Mouse (Mus musculus) kidney, adult 2 months (tissue): Measurements from ENCODE around the gene Spire2. TPM values are rescaled to one million over a fixed set of nuclear protein-coding genes. Genes with fewer than 3 reads are reported as not detected.
"Not testable (repeated sequence)": the region's sequence is repeated elsewhere in the genome, so short reads cannot be mapped to it uniquely, and the experiment has no call there.

ENCODE experiments used
- DNase-seq: peaks from one replicate; pipeline ENCODE4 v3.0.0; 2021
- H3K27ac ChIP-seq: fragments of 200-500 bp; 2 replicates; pipeline ENCODE4 v1.5.1; 2012; ENCODE audit warnings: low read depth, low read length, control low read depth, inconsistent platforms; ENCODE audit not compliant: insufficient read depth
- H3K27me3 ChIP-seq: fragments of 200-500 bp; replicated peaks from 2 replicates; pipeline ENCODE4 v1.6.1; 2012; ENCODE audit warnings: mild to moderate bottlenecking, moderate library complexity, low read length, inconsistent platforms; ENCODE audit not compliant: control insufficient read depth, insufficient read depth
- H3K36me3 ChIP-seq: fragments of 200-500 bp; 2 replicates; pipeline ENCODE4 v1.6.1; 2012; ENCODE audit warnings: mild to moderate bottlenecking, moderate library complexity, low read length, inconsistent platforms; ENCODE audit not compliant: control insufficient read depth, insufficient read depth
- H3K4me1 ChIP-seq: fragments of 200-500 bp; 2 replicates; pipeline ENCODE4 v1.6.1; 2011; ENCODE audit warnings: low read length; ENCODE audit not compliant: control insufficient read depth, insufficient read depth
- H3K4me3 ChIP-seq: fragments of 200-500 bp; 2 replicates; pipeline ENCODE4 v1.5.1; 2011; ENCODE audit warnings: mild to moderate bottlenecking, low read depth, low read length, control low read depth; ENCODE audit not compliant: insufficient read depth
- CTCF ChIP-seq: fragments of 200-500 bp; conservative IDR thresholded peaks from 2 replicates; pipeline ENCODE4 v1.5.1; 2011; ENCODE audit warnings: low read depth, mild to moderate bottlenecking, control low read depth, low read length, moderate library complexity, mixed read lengths; ENCODE audit not compliant: insufficient read depth, insufficient read length
- POLR2A ChIP-seq: fragments of 200-500 bp; IDR thresholded peaks from one replicate; pipeline ENCODE4 v1.6.1; 2011; ENCODE audit warnings: low read depth, low read length, control low read depth
- WGBS: fragments of 180-500 bp; shearing (Covaris S2); methylation state at CpG from one replicate; pipeline ENCODE4 v1.1.7; 2018; 5-methylcytosine and 5-hydroxymethylcytosine counted together
- polyA plus RNA-seq: library from polyadenylated mRNA; depleted of rRNA; stranded (reverse); fragments of >200 nt; gene quantifications from 2 replicates; pipeline ENCODE4 v1.2.3, GENCODE M21; 2012

The Spire2 gene
- polyA plus RNA-seq, 1 experiment, result 6.0 TPM

DNA sequence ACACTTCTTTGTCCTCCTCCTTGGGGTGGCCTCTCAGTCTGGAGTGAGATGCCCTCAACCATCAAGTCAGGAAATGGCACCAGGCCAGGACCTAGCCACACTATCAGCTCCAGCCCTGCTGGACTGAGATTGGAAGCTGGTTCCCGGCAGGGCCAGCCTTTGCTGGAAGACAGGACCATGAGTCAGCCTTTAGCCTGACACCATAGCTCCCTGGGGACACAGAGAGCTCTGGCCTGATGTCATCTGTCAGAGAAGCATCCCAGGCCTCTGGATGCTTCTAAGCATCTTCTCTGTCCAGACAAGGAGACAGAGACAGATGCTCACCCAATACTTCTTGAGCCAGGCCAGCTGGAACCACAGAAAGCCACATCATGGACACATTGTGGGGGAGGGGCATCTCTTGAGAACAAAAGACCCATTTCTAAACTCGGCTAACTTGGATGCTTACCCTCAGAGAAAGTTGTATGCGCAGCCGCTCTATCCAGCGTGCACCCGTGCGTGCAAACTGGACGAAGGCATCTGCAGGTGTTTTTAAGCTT is 77.6 kb downstream of the Spire2 start:
- WGBS, result 49% methylated on average over 8 of the region's 8 CpGs
- H3K4me1 ChIP-seq, result no peaks in the 10 kb centered on the region
- no peak overlapping the region for H3K27ac ChIP-seq
- DNase-seq, result no peak
- no peaks in the 10 kb centered on the region for H3K36me3 ChIP-seq
- H3K4me3 ChIP-seq, result no peak overlapping the region
- H3K27me3 ChIP-seq, result no peaks in the 10 kb centered on the region
- TF ChIP-seq CTCF (no peak), POLR2A (no peak)

DNA sequence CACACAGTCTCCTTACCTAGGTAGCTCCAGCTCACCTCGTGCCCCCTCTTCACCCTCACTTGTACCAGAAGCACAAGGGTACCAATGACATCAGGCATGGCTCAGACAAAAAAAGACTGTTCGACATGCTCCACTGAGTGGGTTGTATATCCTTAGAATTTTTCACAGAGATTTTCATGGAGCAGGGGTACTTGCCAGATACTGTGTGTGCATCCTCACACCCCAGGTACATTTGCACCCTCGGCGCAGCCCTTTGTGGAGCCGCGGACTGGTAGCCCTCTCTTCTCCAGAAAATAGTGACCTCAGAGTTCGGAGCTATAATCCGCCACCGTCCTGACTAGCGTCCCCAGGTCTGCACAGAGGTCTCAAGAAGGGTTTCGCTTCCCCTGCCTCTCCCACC is 78.3 kb downstream of the Spire2 start:
- TF ChIP-seq CTCF (no peak), POLR2A (no peak)
- H3K27me3 ChIP-seq, result no peaks in the 10 kb centered on the region
- H3K4me1 ChIP-seq, result no peaks in the 10 kb centered on the region
- H3K4me3 ChIP-seq, result no peak overlapping the region
- DNase-seq, result no peak
- WGBS, result 10% methylated on average over 11 of the region's 11 CpGs
- H3K36me3 ChIP-seq, result no peaks in the 10 kb centered on the region
- H3K27ac ChIP-seq, result no peak overlapping the region

DNA sequence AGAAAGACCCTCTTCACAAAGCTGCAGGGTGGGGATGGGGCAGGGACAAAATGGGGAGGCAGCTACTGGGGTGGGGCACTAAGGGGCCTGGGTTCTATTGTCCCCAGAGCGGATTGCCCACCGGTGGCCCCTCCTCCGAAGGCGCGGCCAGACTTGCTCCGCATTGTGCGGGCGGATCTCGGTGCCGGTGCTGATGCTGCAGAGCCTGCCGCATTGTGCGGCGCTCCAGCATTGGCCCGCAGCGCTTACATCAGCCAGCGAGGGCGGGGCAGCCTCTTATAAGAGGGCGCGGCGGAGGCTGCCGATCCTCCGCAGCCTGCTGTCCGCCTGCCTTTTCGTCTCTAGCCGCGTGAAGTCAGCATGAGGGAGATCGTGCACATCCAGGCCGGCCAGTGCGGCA is 78.7 kb downstream of the Spire2 start, which contains the start of gene Tubb3:
TSS of gene Tubb3 (plus strand) at position 179 of the 400 bp plus-strand sequence.
- H3K27ac ChIP-seq, result no peak within 1 kb of the TSS
- 3% methylated on average over 29 of the region's 29 CpGs for WGBS
- no peaks in the 10 kb centered on the region for H3K36me3 ChIP-seq
- no peaks in the 10 kb centered on the region for H3K27me3 ChIP-seq
- no peak for TF ChIP-seq POLR2A
- TF ChIP-seq CTCF, result no peak
- H3K4me1 ChIP-seq, result no peaks in the 10 kb centered on the region
- peak; percentile 30 for DNase-seq
- no peak within 1 kb of the TSS for H3K4me3 ChIP-seq

DNA sequence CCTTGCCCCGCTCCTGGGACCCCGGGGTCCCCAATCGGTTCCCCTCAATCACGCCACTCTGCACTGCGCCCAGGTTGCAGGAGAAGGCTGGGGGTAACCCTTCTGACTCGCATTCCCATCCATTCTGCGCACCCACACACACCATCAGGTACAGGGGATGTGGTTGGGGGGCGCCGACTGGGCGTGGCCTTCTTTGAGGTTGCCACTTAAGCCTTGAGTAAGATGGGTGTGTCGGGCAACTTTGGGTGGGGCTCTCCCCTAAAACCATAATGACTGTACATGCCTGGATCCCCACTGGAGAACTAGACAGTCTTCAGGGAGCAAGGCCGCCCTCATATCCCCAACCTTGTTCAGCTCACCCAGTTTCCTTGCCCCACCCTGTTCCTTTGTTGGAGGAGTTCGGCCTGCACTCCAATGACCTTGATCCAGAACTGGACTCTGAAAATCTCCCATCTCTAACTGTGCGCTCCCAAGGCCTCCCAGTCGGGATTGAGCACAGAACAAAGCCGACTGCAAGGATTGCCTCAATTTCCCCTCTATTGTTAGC is 79.3 kb downstream of the Spire2 start:
- no peak for DNase-seq
- Histone ChIP-seq H3K27ac (no peak overlapping the region), H3K36me3 (no peaks in the 10 kb centered on the region), H3K27me3 (no peaks in the 10 kb centered on the region), H3K4me3 (no peak overlapping the region), H3K4me1 (no peaks in the 10 kb centered on the region)
- WGBS, result 10% methylated on average over 16 of the region's 16 CpGs
- TF ChIP-seq CTCF, result no peak
- TF ChIP-seq POLR2A, result no peak

DNA sequence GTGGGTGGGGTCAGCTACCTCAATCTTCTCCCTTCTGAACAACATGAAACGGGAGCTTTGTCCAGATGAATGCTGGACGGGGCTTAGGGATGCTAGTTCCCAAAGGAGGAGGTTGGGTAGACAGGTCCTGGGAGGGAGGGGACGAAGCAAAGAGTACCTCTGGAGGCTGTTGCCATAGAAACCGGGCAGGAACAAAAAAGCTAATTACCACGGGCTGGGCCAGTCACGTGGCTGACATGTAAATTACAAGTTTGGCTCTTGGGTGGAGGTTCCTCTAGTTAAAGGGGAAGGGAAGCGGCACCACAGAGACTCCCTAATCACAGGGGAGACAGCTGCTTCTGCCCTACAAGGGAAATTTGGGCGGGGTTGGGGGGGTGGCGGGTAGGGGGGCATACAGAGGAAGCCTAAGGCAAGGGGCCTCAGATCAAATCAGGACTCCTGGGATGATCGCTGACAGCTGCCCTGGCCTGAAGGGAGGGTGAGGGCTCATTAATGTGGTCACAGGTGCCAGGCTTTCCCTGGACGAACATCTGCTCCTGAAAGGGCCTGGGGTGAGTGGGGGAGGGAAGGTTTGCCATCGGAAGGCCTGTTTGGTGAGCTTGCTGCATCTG is 80.2 kb downstream of the Spire2 start:
- TF ChIP-seq POLR2A (no peak), CTCF (no peak)
- Histone ChIP-seq H3K36me3 (no peaks in the 10 kb centered on the region), H3K27me3 (no peaks in the 10 kb centered on the region), H3K4me1 (no peaks in the 10 kb centered on the region), H3K4me3 (no peak overlapping the region), H3K27ac (no peak overlapping the region)
- 7% methylated on average over 12 of the region's 12 CpGs for WGBS
- DNase-seq, result no peak

DNA sequence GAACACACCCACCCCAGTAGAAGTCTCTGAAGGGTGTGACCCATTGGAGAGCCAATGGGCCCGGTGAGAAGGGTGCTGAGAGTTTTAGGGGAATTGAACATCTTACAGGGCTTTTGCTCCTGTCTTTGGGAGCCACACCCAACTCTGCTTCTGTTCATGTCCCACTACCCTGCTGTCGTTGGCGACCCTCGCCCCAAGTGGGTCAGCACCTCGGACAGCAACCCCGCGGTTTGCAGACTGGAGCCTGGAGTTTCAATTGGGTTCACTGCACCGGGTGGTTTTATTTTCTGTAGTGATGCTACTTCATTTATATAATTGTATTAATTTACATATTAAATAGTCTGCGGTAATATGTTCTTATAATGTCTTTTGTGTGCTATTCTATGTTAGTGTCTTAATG is 81.7 kb downstream of the Spire2 start:
- Histone ChIP-seq H3K4me1 (no peaks in the 10 kb centered on the region), H3K27ac (no peak overlapping the region), H3K27me3 (no peaks in the 10 kb centered on the region), H3K36me3 (no peaks in the 10 kb centered on the region), H3K4me3 (no peak overlapping the region)
- TF ChIP-seq POLR2A, result no peak
- TF ChIP-seq CTCF, result no peak
- DNase-seq, result no peak
- WGBS, result 11% methylated on average over 9 of the region's 9 CpGs

DNA sequence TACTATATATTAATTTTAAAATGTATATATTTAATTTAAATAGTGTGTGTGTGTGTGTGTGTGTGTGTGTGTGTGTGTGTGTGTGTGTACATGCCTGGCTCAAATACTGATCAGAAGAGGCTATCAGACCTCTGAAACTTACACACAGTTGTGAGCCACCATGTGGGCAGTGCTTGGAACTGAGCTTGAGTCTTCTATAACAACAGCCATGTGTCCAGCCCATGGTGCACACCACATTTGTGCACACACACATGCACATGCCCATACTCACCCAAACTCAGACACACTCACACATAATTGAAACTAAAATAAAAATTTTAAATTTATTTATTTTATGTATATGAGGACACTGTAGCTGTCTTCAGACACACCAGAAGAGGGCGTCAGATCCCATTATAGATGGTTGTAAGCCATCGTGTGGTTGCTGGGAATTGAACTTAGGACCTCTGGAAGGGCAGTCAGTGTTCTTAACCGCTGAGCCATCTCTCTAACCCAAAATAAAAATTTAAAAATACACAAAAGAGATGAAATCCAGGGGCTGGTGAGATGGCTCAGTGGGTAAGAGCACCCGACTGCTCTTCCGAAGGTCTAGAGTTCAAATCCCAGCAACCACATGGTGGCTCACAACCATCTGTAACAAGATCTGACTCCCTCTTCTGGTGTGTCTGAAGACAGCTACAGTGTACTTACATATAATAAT is 82.6 kb downstream of the Spire2 start:
- H3K27me3 ChIP-seq, H3K4me3 ChIP-seq, H3K36me3 ChIP-seq, H3K27ac ChIP-seq, DNase-seq, H3K4me1 ChIP-seq: not testable (repeated sequence)
- WGBS, result 76% methylated on average over 5 of the region's 5 CpGs
